Mouse (Mus musculus) liver, embryonic 13.5 days (tissue): ENCODE measurements around the gene Ncan. TPM values are rescaled to one million over a fixed set of nuclear protein-coding genes. Genes with fewer than 3 reads are reported as not detected.

Source experiments
- ATAC-seq: fragments of 200-750 bp; cut with Nextera tagmentation; 2 replicates; pipeline ENCODE4 v1.8.0; 2017; ENCODE audit warnings: low read depth, mild to moderate bottlenecking, moderate number of reproducible peaks, moderate library complexity
- DNase-seq: peaks from one replicate; pipeline ENCODE4 v3.0.0; 2022
- H3K27ac ChIP-seq: fragments of 300-500 bp; sonication (generic); 2 replicates; pipeline ENCODE4 v1.5.1; 2015; ENCODE audit warnings: moderate library complexity, mild to moderate bottlenecking, inconsistent platforms
- H3K27me3 ChIP-seq: fragments of 300-500 bp; sonication (generic); 2 replicates; pipeline ENCODE4 v1.6.1; 2015; ENCODE audit warnings: mild to moderate bottlenecking, inconsistent platforms
- H3K36me3 ChIP-seq: fragments of 300-500 bp; sonication (generic); 2 replicates; pipeline ENCODE4 v1.6.1; 2015; ENCODE audit warnings: mild to moderate bottlenecking, inconsistent platforms
- H3K4me1 ChIP-seq: fragments of 300-500 bp; sonication (generic); replicated peaks from 2 replicates; pipeline ENCODE4 v1.6.1; 2015; ENCODE audit warnings: inconsistent platforms
- H3K4me2 ChIP-seq: fragments of 300-500 bp; sonication (generic); 2 replicates; pipeline ENCODE4 v1.6.1; 2015; ENCODE audit warnings: inconsistent platforms, mild to moderate bottlenecking, moderate library complexity
- H3K4me3 ChIP-seq: fragments of 300-500 bp; sonication (generic); replicated peaks from 2 replicates; pipeline ENCODE4 v1.5.1; 2015; ENCODE audit warnings: mild to moderate bottlenecking, inconsistent platforms
- H3K9ac ChIP-seq: fragments of 300-500 bp; sonication (generic); 2 replicates; pipeline ENCODE4 v1.6.1; 2015; ENCODE audit warnings: mild to moderate bottlenecking, inconsistent platforms
- H3K9me3 ChIP-seq: fragments of 300-500 bp; sonication (generic); replicated peaks from 2 replicates; pipeline ENCODE4 v1.6.1; 2016; ENCODE audit warnings: inconsistent platforms
- WGBS: fragments of 180-500 bp; shearing (Covaris S2); methylation state at CpG from one replicate; pipeline ENCODE4 v1.1.7; 2015; ENCODE audit not compliant: insufficient replicate concordance; 5-methylcytosine and 5-hydroxymethylcytosine counted together
- polyA plus RNA-seq: library from polyadenylated mRNA; unstranded; fragments of >200 nt; fragmentation: Nextera tagmentation; extraction: Ambion mirVana; gene quantifications from 2 replicates; pipeline ENCODE4 v1.2.1, GENCODE M21; 2015

The Ncan gene
- polyA plus RNA-seq, 1 experiment from 2014 or later: 0.13 TPM

GRCm38 (mm10) chr8:70104506-70104905 lies 16.2 kb downstream of the Ncan start:
- ATAC-seq: 0 out of 2 replicates have a peak, but pooled peaks have one; percentile 26
- H3K36me3 ChIP-seq: no peaks in the 10 kb centered on the region
- no peak overlapping the region for H3K9ac ChIP-seq
- H3K4me3 ChIP-seq: no peak overlapping the region
- H3K27me3 ChIP-seq: peaks cover 31% of the 10 kb centered on the region
- no peak for DNase-seq
- H3K9me3 ChIP-seq: no peaks in the 10 kb centered on the region
- no peak overlapping the region for H3K27ac ChIP-seq
- H3K4me1 ChIP-seq: no peaks in the 10 kb centered on the region
- 11% methylated on average over 6 of the region's 6 CpGs for WGBS
- H3K4me2 ChIP-seq: no peak overlapping the region

DNA sequence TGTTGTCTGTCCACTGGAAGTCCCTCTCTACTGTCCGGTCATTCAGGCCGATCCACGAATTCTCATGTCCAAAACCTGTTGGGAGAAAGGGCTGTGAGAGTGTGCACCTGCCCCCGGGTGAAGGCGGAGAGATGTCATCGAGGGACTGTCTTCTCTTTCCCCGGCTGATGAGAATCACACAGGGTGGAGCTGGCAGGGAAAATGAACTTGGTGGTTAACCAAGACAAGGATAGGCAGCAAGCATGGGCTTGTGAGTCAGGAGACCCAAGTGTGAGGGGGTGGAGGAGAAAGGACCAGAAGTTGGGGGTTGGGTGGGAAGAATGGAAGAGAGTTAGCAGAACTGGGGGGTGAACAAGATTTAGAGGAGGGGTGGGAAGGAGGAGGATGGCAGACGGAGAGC lies 20.4 kb downstream of the Ncan start:
- 69% methylated on average over 8 of the region's 8 CpGs for WGBS
- no peak for DNase-seq

GRCm38 (mm10) chr8:70099276-70099675 lies 21.4 kb downstream of the Ncan start:
- Histone ChIP-seq H3K4me3 (no peak overlapping the region), H3K9me3 (no peaks in the 10 kb centered on the region), H3K9ac (no peak overlapping the region), H3K36me3 (no peaks in the 10 kb centered on the region), H3K4me1 (no peaks in the 10 kb centered on the region), H3K27me3 (peaks cover 10% of the 10 kb centered on the region; the same call in 1 of the 2 replicates), H3K4me2 (no peak overlapping the region), H3K27ac (no peak overlapping the region)
- ATAC-seq (no peak), DNase-seq (no peak)
- 56% methylated on average over 8 of the region's 8 CpGs for WGBS

More for the DNA sequence above, 20.4 kb downstream of the Ncan start:
- Histone ChIP-seq H3K4me3 (no peak overlapping the region), H3K36me3 (no peaks in the 10 kb centered on the region), H3K9ac (no peak overlapping the region), H3K4me2 (no peak overlapping the region), H3K4me1 (no peaks in the 10 kb centered on the region), H3K27ac (no peak overlapping the region), H3K9me3 (no peaks in the 10 kb centered on the region), H3K27me3 (peaks cover 10% of the 10 kb centered on the region; the same call in 1 of the 2 replicates)
- ATAC-seq: no peak

GRCm38 (mm10) chr8:70092786-70093185 lies 27.9 kb downstream of the Ncan start:
- ATAC-seq: no peak
- Histone ChIP-seq H3K4me3 (no peak overlapping the region), H3K9ac (no peak overlapping the region), H3K4me2 (no peak overlapping the region), H3K27me3 (peaks cover 62% of the 10 kb centered on the region), H3K4me1 (peaks cover 3% of the 10 kb centered on the region; the same call in 1 of the 2 replicates), H3K36me3 (no peaks in the 10 kb centered on the region), H3K27ac (no peak overlapping the region), H3K9me3 (no peaks in the 10 kb centered on the region)
- no peak for DNase-seq
- WGBS: 55% methylated on average over 8 of the region's 8 CpGs

GRCm38 (mm10) chr8:70089296-70089960 lies 31.2 kb downstream of the Ncan start:
- H3K36me3 ChIP-seq: no peaks in the 10 kb centered on the region
- H3K9me3 ChIP-seq: no peaks in the 10 kb centered on the region
- H3K9ac ChIP-seq: no peak overlapping the region
- H3K27me3 ChIP-seq: peaks cover 92% of the 10 kb centered on the region
- WGBS: 51% methylated on average over 9 of the region's 9 CpGs
- no peak for DNase-seq
- no peak overlapping the region for H3K4me3 ChIP-seq
- H3K4me2 ChIP-seq: no peak overlapping the region
- peaks cover 12% of the 10 kb centered on the region for H3K4me1 ChIP-seq
- no peak overlapping the region for H3K27ac ChIP-seq
- ATAC-seq: no peak

- DNase-seq (no peak), ATAC-seq (no peak)
- Histone ChIP-seq H3K36me3 (no peaks in the 10 kb centered on the region), H3K4me1 (peaks cover 25% of the 10 kb centered on the region), H3K9me3 (no peaks in the 10 kb centered on the region), H3K4me2 (peak overlapping the region; percentile 41; the same call in 1 of the 2 replicates), H3K9ac (no peak overlapping the region), H3K4me3 (peak overlapping the region; percentile 15), H3K27ac (no peak overlapping the region), H3K27me3 (peaks cover 92% of the 10 kb centered on the region)
- 5% methylated on average over 56 of the region's 56 CpGs for WGBS
Measured at GRCm38 (mm10) chr8:70087836-70088650, 32.6 kb downstream of the Ncan start.

- Histone ChIP-seq H3K27ac (no peak overlapping the region), H3K9me3 (no peaks in the 10 kb centered on the region), H3K27me3 (peaks cover 100% of the 10 kb centered on the region), H3K4me1 (peaks cover 25% of the 10 kb centered on the region), H3K4me2 (no peak overlapping the region), H3K36me3 (no peaks in the 10 kb centered on the region), H3K9ac (no peak overlapping the region), H3K4me3 (no peak overlapping the region)
- WGBS: 8% methylated on average over 7 of the region's 7 CpGs
- DNase-seq (no peak), ATAC-seq (no peak)
Measured at GRCm38 (mm10) chr8:70087237-70087636, 33.4 kb downstream of the Ncan start.

GRCm38 (mm10) chr8:70086151-70086550 lies 34.5 kb downstream of the Ncan start:
- no peak overlapping the region for H3K4me2 ChIP-seq
- H3K9me3 ChIP-seq: no peaks in the 10 kb centered on the region
- H3K4me1 ChIP-seq: peaks cover 25% of the 10 kb centered on the region
- H3K4me3 ChIP-seq: no peak overlapping the region
- no peak for ATAC-seq
- peaks cover 100% of the 10 kb centered on the region for H3K27me3 ChIP-seq
- no peaks in the 10 kb centered on the region for H3K36me3 ChIP-seq
- 38% methylated on average over 1 of the region's 1 CpGs for whole genome bisulfite sequencing
- no peak for DNase-seq
- no peak overlapping the region for H3K27ac ChIP-seq
- no peak overlapping the region for H3K9ac ChIP-seq

GRCm38 (mm10) chr8:70084191-70085065 lies 36.2 kb downstream of the Ncan start:
- Histone ChIP-seq H3K9me3 (no peaks in the 10 kb centered on the region), H3K27me3 (peaks cover 85% of the 10 kb centered on the region), H3K9ac (no peak overlapping the region), H3K4me1 (peaks cover 25% of the 10 kb centered on the region), H3K4me2 (peak overlapping the region; percentile 62), H3K4me3 (peak overlapping the region; percentile 39), H3K36me3 (no peaks in the 10 kb centered on the region), H3K27ac (no peak overlapping the region)
- DNase-seq (no peak), ATAC-seq (no peak)
- 3% methylated on average over 71 of the region's 71 CpGs for WGBS

GRCm38 (mm10) chr8:70083285-70083684 lies 37.4 kb downstream of the Ncan start, which contains the start of gene Hapln4:
Gene Hapln4, plus strand, starts transcription at chr8:70083457.
- DNase-seq: no peak
- Histone ChIP-seq H3K4me1 (peaks cover 25% of the 10 kb centered on the region), H3K27me3 (peaks cover 74% of the 10 kb centered on the region), H3K4me2 (peak within 1 kb of the TSS; percentile 62), H3K9me3 (no peaks in the 10 kb centered on the region), H3K9ac (no peak within 1 kb of the TSS), H3K36me3 (no peaks in the 10 kb centered on the region), H3K27ac (no peak within 1 kb of the TSS), H3K4me3 (peak within 1 kb of the TSS; percentile 39)
- WGBS: 2% methylated on average over 26 of the region's 26 CpGs
- ATAC-seq: no peak

GRCm38 (mm10) chr8:70081976-70082375 lies 38.7 kb downstream of the Ncan start:
- H3K4me3 ChIP-seq: no peak overlapping the region
- H3K9me3 ChIP-seq: no peaks in the 10 kb centered on the region
- peaks cover 20% of the 10 kb centered on the region for H3K4me1 ChIP-seq
- no peaks in the 10 kb centered on the region for H3K36me3 ChIP-seq
- no peak overlapping the region for H3K27ac ChIP-seq
- ATAC-seq (no peak), DNase-seq (no peak)
- 73% methylated on average over 2 of the region's 2 CpGs for WGBS
- peaks cover 61% of the 10 kb centered on the region for H3K27me3 ChIP-seq
- H3K4me2 ChIP-seq: no peak overlapping the region
- H3K9ac ChIP-seq: no peak overlapping the region
